Mouse (Mus musculus) brain, embryonic 18.5 days (tissue): ENCODE results near the gene Olfr707.
"Not testable (repeated sequence)": the region's sequence is repeated elsewhere in the genome, so short reads cannot be mapped to it uniquely, and the experiment has no call there.

Source experiments
- DNase-seq: peaks from one replicate; pipeline ENCODE4 v3.0.0-alpha.2; 2012; ENCODE audit warnings: low read depth, low spot score

The Olfr707 gene

DNA sequence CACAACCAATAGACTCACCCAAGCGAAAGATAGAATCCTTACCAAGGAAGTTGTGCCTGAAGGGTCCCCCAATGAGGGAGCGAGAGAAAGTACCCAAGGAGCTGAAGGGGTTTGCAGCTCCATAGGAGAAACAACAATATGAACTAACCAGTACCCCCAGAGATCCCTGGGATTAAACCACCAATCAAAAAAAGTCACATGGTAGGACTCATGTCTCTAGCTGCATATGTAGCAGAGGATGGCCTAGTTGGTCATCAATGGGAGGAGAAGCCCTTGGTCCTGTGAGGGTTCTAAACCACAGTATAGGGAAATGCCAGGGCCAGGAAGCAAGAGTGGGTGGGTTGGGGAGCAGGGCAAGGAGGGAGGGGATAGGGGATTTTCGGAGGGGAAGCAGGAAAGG is at the start of gene Olfr707:
Olfr707 (minus strand) TSS at position 101 of the 400 bp plus-strand sequence.
- not testable (repeated sequence) for DNase-seq

DNA sequence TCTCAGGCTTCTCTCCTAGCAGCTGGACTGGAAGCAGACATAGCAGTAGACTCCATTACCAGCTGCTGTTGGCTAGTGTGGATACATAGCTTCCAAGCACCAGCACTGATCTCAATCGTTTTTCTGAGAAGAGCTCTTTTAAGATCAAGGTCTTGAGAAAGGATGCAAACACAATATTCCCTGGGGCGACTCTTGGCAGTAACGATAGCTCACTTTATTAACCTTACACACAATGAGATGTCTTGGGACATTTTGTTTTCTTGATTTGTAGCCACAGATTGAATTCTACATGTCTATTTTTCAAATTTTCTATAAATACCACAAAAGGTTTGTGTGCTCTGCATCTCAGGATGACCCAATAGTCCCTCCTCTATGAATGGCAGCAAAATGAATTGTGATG is 47.2 kb upstream of the Olfr707 start, which contains the start of gene Olfr710:
Olfr710 (minus strand) TSS at position 101 of the 400 bp plus-strand sequence.
- DNase-seq, result no peak

DNA sequence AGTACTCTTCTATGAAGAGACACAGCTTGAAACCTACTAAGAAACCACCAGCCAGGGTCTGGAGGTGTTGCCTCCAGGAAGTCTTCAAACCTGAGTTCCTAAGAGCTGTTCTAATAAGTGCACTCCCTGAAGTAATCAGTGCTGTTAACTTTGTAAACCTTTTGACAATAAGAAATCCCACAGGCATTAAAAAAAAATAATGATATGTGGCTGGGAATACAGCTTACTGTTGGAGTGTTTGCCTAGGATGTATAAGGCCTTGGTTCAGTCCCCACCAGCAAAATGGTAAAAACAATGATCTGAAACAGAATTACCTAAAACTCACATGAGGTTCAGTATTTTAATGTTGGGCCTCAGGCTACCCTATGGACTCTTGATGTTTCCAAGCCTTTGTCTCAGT is 31.1 kb upstream of the Olfr707 start, which contains the start of gene Olfr709-ps1:
Olfr709-ps1 (minus strand) TSS at position 101 of the 400 bp plus-strand sequence.
- no peak for DNase-seq

DNA sequence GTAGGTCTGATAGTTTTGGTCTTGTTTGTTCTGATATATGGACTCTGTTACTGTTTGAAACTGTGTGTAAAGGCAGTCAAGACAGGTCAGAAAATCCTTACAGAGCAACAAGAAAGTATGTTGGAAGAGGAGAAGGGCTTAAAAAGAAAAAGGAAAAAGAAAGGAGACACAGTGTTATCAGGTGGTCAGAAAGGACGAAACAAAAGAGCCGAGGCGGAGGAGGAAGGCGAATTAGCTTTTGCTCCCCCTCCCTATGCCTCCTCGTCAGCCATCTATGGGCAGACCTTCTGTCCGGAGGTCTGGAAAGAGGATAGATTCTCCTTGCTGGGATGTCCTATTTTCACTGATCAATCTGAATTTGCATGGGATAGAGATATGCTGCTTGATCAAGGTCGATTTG is 19.9 kb upstream of the Olfr707 start:
- not testable (repeated sequence) for DNase-seq

DNA sequence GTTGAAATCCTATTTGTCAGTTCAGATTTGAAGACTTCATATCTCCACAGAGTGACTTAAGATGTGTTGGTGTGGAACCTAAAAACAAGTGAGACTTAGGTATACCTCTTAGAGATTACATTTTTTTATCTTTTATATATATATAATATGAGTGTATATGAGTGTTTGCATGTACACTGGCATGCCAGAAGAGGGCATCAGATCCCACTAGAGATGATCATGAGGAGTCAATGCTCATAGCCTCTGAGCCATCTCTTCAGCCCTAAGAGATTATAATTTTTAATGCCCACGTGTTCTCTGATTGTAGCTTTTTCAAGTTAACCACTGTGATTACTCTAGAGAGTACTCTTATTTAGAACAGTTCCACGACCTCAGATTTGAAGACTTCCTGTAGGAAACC is 6.6 kb upstream of the Olfr707 start, which contains the start of gene Olfr1532-ps1:
Olfr1532-ps1 (plus strand) TSS at position 326 of the 400 bp plus-strand sequence.
- DNase-seq, result no peak

DNA sequence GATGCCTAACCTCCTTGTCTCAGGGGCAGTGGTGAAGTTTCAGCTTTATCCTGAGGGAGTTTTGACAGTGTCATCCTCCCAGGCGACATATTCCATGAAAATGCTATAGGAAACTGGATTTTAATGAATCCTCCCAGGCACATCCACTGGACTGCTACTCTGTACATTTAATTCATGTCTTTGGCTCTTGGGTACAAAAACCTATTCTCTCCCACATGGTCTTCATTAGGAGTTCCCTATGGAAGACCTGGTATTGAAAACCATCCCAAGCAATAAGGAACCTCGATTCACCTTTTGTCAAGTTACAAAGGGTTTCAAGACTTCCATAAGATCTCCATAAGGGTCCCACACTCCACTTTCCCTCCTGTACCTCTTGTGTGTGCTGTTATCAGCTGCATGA is 13.0 kb downstream of the Olfr707 start, which contains the start of gene Olfr706:
Olfr706 (minus strand) TSS at position 101 of the 400 bp plus-strand sequence.
- DNase-seq, result no peak

DNA sequence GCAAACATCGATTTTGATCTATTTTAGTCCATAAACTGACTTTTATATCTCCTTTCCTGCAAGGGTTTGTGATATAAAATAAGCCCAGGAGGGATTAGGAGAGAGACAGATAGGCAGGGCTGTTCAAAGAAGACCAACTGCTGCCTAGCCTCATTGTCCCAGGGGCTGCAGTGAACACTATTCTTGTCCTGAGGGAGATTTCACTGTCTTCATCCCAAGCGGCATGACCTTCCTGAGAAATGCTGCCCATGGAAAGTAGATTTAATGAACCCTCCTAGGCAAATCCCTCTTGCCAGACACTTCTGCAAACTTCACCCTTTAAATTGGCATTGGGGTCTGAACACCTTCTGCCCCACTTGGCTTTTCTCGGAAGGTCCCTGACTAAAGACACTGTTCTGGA is 24.2 kb downstream of the Olfr707 start, which contains the start of gene Olfr705:
Olfr705 (minus strand) TSS at position 101 of the 400 bp plus-strand sequence.
- DNase-seq, result no peak

DNA sequence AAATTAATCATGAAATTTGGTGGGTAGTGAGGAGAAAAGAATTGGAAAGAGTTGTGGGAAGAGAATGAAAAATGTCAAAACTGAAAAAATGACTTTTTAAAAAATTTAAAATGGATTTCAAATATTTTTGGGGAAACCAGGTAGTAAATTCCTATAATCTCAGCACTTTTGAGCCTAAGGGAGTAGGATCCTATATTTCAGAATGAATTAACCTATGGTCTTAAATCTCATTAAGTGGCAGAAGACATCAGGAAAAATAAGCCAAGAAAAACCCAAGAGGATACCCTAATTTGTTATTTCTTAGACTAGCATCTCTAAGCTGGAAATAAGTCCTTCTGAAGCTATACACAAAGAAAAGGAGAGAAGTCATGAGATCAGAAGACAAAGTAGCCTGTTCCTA is 38.2 kb downstream of the Olfr707 start, which contains the start of gene Olfr704:
Olfr704 (plus strand) TSS at position 301 of the 400 bp plus-strand sequence.
- DNase-seq, result no peak

DNA sequence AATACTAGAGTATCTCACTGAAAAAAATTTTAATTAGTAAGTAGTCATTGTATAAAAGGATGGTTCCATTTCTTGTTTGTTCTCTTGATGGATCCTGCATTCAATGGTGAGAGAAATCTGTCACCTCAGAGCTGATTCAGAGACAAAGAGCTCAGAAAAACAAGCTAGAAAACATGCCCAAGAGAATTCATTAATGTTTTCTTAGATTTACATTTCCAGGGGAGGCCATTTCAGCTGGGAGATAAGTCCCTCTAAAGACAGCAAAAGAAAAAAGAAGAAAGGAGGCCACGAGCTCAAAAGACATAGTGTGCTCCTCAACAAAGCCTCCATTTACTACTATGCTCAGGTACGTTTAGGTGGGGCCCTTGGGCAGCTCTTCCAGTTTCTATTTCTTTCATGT is 58.0 kb downstream of the Olfr707 start, which contains the start of gene Olfr703:
Olfr703 (plus strand) TSS at position 301 of the 400 bp plus-strand sequence.
- no peak for DNase-seq
